Mouse (Mus musculus) ES-Bruce4 (cell line): ENCODE data around the gene Gpank1.

Source experiments
- EP300 ChIP-seq: IDR thresholded peaks from 2 replicates; pipeline ENCODE4 v1.6.1; 2011; ENCODE audit warnings: low read depth, low read length; ENCODE audit not compliant: insufficient read depth
- POLR2A ChIP-seq: IDR thresholded peaks from one replicate; pipeline ENCODE4 v1.8.1; 2011; ENCODE audit warnings: low read length; ENCODE audit not compliant: insufficient read depth

DNA sequence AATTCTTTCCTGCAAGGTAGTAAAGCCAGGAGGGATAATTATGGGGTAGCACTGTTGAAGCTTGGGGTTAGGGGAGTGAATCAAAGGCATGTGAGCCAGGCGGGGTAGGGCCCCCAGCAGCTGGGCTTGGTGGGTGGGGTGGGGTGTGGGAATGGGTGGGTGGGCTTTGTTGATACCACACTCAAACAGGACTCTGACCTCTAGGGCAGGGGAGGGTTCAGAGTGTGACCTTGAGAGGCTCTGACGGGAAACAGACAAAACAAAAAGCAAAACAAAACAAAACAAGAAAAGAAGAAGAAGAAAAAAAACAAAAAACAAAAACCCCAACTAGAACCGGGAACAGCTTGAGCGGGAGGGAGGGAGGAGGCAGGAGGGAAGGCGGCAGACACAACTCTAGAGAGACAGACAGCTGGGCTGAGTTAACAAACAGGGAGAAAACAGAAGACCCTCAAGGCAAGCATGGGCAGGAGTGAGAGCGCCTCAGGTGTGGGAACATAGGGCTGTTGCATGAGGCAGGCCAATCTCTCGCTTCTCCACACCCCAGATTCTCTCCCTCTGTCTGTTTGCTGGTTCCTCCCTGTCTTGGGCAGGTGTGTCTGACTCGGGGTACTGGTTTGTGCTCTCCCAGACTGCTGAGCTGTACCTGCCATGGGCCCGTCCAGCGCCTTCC, 44.6 kb upstream of the Gpank1 start, which contains the start of gene Ly6g6e:
- TF ChIP-seq POLR2A (no peak), EP300 (peak; percentile 83)
